Mouse (Mus musculus) testis, postnatal 14 days (tissue): ENCODE measurements around the gene Dock1.

ENCODE experiments used
- DNase-seq: peaks from one replicate; pipeline ENCODE4 v3.0.0; 2021; ENCODE audit warnings: low spot score

Dock1 gene

GRCm38 (mm10) chr7:134751496-134751895 lies 81.0 kb downstream of the Dock1 start:
- DNase-seq = no peak

GRCm38 (mm10) chr7:134753417-134753816 lies 83.0 kb downstream of the Dock1 start:
- DNase-seq = no peak

- no peak for DNase-seq
Measured at GRCm38 (mm10) chr7:134757605-134758004, 87.2 kb downstream of the Dock1 start.

DNA sequence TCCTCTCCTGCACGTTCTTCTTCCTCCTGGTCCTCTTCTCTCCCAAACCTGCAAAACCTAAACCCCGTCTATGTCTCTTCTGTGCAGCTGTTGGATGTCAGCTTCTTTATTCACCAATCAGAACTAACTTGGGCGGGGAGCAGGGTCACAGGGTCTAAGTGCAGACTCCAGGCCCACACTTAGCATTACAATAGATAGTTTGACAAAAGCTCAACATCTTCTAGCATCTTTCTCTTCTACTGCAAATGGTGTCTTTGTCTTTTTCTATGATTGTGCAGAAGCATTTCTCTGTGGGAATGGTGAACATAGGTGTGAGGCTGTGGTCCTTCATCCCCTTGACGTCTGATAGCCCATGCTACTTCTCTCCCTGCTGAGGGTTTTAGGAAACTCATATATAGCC lies 91.3 kb downstream of the Dock1 start:
- no peak for DNase-seq

DNA sequence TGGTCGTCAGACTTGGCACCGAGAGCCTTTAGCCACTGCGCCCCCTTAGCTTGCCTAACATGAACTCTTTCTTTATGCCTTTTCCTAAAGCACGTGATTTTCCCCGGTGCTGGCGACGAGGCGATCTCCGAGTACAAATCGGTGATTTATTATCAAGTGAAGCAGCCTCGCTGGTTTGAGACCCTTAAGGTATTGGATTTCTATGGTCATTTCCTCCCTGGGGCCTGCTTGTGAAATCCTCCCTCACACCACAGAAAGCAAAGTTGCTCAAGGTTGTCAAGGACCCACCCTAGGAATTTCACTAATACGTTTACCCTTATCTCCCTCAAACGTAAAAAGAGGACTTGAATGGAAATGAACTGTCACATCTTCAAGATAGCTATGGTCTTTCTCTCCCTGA lies 94.7 kb downstream of the Dock1 start:
- DNase-seq = no peak

GRCm38 (mm10) chr7:134771314-134771713 lies 100.9 kb downstream of the Dock1 start:
- no peak for DNase-seq

- no peak for DNase-seq
Measured at GRCm38 (mm10) chr7:134772363-134772762, 101.9 kb downstream of the Dock1 start.

DNA sequence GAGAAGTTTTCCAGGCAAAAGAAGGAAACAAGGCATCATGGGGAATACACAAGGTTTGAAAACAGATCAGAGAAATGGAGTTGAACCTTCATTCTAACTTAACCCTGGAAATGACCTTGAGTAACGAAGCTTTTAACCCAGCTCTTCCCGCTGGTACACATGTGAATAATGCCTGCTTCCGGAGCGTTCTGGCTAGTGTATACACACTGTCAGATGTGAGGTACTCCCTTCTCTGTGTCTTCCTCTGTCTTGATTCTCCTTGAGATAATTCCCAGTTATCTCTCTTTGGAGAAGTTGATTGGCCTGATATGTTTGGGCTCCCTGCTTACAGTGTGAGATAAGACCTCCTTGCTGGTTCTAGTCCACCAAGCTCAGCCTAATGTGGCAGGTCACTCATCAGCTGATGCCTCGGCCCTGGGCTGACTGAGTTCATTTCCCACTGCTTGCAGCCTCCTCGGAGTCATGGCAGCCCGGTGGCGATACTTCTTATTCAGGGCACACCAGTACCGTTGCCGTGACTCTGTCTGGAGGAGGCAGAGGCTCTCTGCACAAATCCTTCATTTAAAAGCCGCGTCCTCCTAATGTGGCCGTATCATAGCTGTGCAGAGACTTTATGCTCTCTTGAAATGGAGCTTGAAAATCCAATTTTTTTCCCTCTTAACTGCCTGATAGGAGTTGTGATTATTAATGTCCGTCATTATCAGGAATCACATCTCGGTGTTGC lies 102.6 kb downstream of the Dock1 start:
- DNase-seq = no peak

DNA sequence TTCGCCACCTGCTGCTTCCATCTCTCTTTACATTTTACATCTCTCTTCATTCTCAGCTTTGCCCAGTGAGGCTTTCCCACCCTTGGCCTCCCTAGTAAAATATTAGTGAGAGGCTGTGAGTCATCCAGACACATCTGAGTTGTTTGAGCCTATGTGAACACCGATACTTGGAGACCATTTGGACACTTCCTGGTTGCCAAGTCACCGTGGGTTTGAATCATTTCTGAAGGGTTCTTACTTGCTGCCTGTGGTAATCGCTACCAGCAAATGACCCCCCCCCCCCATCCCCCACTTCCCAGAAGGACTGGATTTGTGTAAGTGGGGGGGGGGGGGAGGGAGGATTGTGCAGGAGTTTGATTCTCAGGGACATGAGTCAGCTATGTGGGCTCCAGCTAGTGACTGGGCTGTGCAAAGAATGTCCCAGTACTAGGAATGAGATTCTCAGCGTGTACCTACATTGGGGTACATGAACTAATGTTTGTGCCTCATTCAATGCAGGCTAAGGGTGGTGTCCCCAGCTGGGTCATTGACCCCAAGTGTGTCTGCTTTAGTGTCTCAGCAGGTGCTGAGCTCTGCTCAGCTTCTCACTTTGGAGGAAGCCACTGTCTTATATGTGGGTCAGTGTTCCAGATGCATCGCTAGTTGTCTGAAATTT lies 103.4 kb downstream of the Dock1 start:
- no peak for DNase-seq

GRCm38 (mm10) chr7:134774468-134775162 lies 104.2 kb downstream of the Dock1 start:
- no peak for DNase-seq

- no peak for DNase-seq
Measured at GRCm38 (mm10) chr7:134775671-134776070, 105.2 kb downstream of the Dock1 start.

GRCm38 (mm10) chr7:134776306-134776705 lies 105.9 kb downstream of the Dock1 start:
- DNase-seq = no peak

- DNase-seq = no peak
Measured at GRCm38 (mm10) chr7:134779761-134780160, 109.3 kb downstream of the Dock1 start.

DNA sequence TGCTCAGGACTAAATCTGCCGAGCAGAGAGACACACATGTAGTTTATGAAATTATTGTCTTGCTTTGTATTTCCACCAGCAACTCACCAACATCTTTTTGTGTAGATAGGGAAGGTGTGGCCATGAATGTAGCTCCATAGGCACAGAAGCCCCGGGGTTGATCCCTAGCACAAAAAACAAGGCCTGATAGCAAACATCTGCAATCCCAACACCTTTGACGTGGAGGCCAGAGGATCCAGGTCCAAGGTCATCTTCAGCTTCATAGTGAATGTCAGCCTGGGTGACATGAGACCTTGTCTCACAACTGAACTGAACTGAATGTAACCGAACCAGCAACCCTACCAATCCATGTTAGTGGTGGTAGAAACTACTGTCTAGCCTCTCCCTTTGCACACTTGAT lies 116.7 kb downstream of the Dock1 start:
- no peak for DNase-seq

DNA sequence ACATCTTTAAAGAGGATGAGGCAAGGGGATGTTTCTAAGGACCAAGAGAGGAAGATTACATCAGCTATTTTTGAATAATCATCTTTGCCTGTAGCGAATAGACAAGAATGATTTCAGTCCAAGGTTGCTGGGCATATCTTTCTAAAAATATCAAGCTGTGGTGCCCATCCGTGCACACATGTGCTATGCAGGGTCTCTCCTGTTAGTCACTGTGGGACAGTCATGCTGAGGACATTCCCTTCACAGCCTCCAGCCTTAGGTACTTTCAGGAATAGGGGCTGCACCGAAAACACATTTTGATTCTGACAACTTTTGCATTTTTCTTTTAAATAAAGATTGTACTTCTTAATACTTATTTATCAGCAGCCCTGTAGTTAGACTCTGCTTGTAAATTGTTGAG lies 124.4 kb downstream of the Dock1 start:
- DNase-seq = no peak

GRCm38 (mm10) chr7:134800079-134800478 lies 129.6 kb downstream of the Dock1 start:
- no peak for DNase-seq

- DNase-seq = no peak
Measured at GRCm38 (mm10) chr7:134804422-134804821, 134.0 kb downstream of the Dock1 start.

DNA sequence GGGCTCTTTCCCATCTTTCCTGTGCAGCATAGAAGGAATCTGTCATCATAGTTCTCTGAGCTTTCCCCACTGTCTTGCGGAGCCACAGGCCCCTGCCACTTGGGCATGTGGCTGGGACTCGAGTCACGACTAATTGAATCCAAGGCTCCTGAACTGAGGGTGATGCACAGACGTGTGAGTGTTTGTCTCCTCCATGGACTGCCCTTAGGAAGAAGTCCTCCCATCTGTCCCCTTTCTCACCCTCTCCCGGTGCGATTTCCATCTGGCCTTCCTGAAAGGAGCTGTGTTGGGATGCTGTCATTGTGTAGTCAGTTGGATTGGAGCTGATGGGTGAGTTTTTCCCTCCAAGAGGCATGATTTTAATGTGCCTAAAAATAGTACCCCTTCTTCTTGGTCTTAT lies 136.3 kb downstream of the Dock1 start:
- no peak for DNase-seq

GRCm38 (mm10) chr7:134808406-134808805 lies 138.0 kb downstream of the Dock1 start:
- no peak for DNase-seq

DNA sequence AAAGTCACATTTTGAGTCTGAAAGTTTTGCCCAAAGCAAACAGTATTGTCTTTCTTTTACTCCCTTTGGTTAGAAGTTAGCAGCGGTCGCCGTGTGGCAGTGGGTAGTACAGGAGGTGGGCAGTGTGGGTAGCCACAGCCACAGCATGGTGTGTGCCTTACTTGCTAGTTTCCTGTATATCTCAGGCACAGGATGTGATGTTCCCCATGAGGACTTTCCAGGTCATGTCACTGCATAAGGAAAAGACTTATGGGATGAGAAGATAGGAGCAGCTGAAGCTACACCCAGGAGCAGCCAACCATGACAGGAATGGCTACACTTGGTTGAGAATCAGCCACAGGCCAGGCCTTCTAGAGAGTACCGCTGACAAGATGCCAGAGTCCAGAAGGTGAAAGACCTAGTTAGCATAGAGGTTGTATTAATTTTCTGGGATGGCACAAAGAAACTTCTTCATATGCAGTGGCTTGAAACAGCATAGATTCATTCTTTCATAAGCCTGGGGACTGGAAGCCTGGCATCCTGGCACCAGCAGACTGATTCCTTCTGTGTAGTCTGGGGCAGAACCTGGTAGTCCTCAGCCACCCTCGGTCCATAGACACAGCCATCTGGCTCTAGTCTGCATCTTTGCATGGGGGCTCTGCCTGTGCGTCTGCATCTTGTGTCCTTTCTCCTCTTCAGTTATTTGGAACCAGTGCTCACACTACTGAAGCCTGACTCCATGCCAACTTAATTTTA lies 139.0 kb downstream of the Dock1 start:
- no peak for DNase-seq

- DNase-seq = no peak
Measured at GRCm38 (mm10) chr7:134818471-134818870, 148.0 kb downstream of the Dock1 start.

DNA sequence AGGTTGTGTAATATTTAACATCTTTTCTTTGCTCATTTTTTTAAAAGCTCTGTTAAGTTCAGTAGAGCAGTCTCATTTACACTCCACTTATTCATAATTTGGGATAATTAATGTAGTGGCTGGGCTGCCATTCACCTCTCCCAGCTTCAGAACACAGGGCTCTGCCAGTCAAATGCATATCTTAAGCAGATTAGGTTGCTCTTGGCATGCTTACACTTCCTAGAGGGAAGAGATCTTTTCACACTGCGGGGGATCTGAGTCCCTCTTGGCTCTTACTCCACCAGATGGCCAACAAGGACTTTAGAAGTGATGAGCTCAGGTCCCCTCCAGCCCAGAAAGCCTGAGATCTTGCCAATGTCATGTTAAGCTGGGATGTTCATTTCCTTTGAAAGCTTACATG lies 150.8 kb downstream of the Dock1 start:
- no peak for DNase-seq

- no peak for DNase-seq
Measured at GRCm38 (mm10) chr7:134822006-134822405, 151.6 kb downstream of the Dock1 start.
